ENCODE assay signal across 19 mouse cellular contexts in the genomic region with DNA sequence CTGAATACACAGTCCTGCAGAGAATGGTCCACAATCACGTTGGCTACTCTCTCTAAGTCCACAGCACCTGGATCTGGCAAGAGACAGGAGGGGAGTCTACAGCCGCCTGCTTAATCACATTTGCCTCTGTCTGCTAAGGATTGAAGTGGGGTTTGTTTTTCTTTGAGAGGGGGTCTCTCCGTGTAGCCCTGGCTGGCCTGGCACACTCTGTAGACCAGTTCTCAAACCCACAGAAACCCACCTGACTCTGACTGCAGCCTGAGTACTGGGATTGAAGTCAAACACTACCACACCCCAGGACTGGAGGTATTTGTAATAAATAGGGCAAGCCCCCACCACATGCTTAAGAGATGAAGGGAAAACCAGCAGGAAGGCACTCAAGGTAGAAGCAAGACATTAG.
"Had no signal": no experiment of that assay in that cellular context is flagged by ENCODE, and none has a peak within 500 bp of the region (broad histone marks: within the 10 kb centered on the region; RNA-seq: fewer than 3 reads in every experiment).

No protein-coding gene starts in this region.

- H3K27ac ChIP-seq: limb, embryonic 10.5 days; limb, embryonic 13.5 days; liver, embryonic 14.5 days; macrophage; neural tube, embryonic 13.5 days; stomach, embryonic 15.5 days had no signal

- H3K4me2 ChIP-seq: limb, embryonic 13.5 days; lung, embryonic 14.5 days; midbrain, embryonic 11.5 days; neural tube, embryonic 13.5 days; stomach, embryonic 15.5 days had no signal

- H3K9ac ChIP-seq: limb, embryonic 13.5 days; liver, embryonic 14.5 days; liver, postnatal 0 days; lung, embryonic 14.5 days; stomach, embryonic 15.5 days had no signal

- H3K27me3 ChIP-seq: limb, embryonic 13.5 days; stomach, embryonic 15.5 days had no signal

- DNase-seq: kidney, adult 2 months; kidney, postnatal 10 days; kidney, postnatal 36 days; liver; liver, postnatal 0 days; lung, embryonic 14.5 days; midbrain, embryonic 14.5 days; retina, postnatal 1 day; right cerebral cortex, postnatal 25 days; spleen, adult 18-20 months; thymus, postnatal 25 days had no signal

- ATAC-seq: liver, postnatal 0 days; lung, postnatal 0 days had no signal

- H3K9me3 ChIP-seq: limb, embryonic 10.5 days; limb, embryonic 13.5 days; neural tube, embryonic 13.5 days; stomach, embryonic 15.5 days had no signal

- H3K4me3 ChIP-seq: limb, embryonic 13.5 days; neural tube, embryonic 13.5 days; stomach, embryonic 15.5 days had no signal
